Mouse (Mus musculus) heart, postnatal 0 days (tissue): Measurements from ENCODE around the gene Cdkn2d. TPM values are rescaled to one million over a fixed set of nuclear protein-coding genes. Genes with fewer than 3 reads are reported as not detected.
"Not testable (repeated sequence)": the region's sequence is repeated elsewhere in the genome, so short reads cannot be mapped to it uniquely, and the experiment has no call there.

Experiments used
- ATAC-seq: fragments of 200-750 bp; cut with Nextera tagmentation; 2 replicates; pipeline ENCODE4 v1.8.0; 2017; ENCODE audit warnings: low read depth, moderate number of reproducible peaks, moderate library complexity; ENCODE audit not compliant: insufficient read depth
- DNase-seq: peaks from one replicate; pipeline ENCODE4 v3.0.0-alpha.2; 2016; ENCODE audit warnings: low spot score
- H3K27ac ChIP-seq: fragments of 300-500 bp; sonication (generic); 2 replicates; pipeline ENCODE4 v1.5.1; 2014; ENCODE audit warnings: low read depth, mild to moderate bottlenecking
- H3K27me3 ChIP-seq: fragments of 300-500 bp; sonication (generic); 2 replicates; pipeline ENCODE4 v1.6.1; 2014; ENCODE audit warnings: low read length, mixed read lengths; ENCODE audit not compliant: control insufficient read depth, insufficient read depth
- H3K36me3 ChIP-seq: fragments of 300-500 bp; sonication (generic); replicated peaks from 2 replicates; pipeline ENCODE4 v1.6.1; 2014; ENCODE audit warnings: low read length, mixed read lengths; ENCODE audit not compliant: control insufficient read depth, insufficient read depth
- H3K4me1 ChIP-seq: fragments of 300-500 bp; sonication (generic); 2 replicates; pipeline ENCODE4 v1.6.1; 2014; ENCODE audit warnings: antibody characterized with exemption; ENCODE audit not compliant: control insufficient read depth, insufficient read depth
- H3K4me2 ChIP-seq: fragments of 300-500 bp; sonication (generic); 2 replicates; pipeline ENCODE4 v1.6.1; 2014; ENCODE audit warnings: low read depth, mild to moderate bottlenecking, low read length, moderate library complexity
- H3K4me3 ChIP-seq: fragments of 300-500 bp; sonication (generic); 2 replicates; pipeline ENCODE4 v1.5.1; 2014; ENCODE audit warnings: low read depth, low read length
- H3K9ac ChIP-seq: fragments of 300-500 bp; sonication (generic); replicated peaks from 2 replicates; pipeline ENCODE4 v1.6.1; 2014; ENCODE audit warnings: low read depth, low read length, mixed read lengths
- H3K9me3 ChIP-seq: fragments of 300-500 bp; sonication (generic); replicated peaks from 2 replicates; pipeline ENCODE4 v1.6.1; 2016; ENCODE audit warnings: low read length; ENCODE audit not compliant: control insufficient read depth
- CTCF ChIP-seq: IDR thresholded peaks from 2 replicates; pipeline ENCODE4 v1.5.1; 2016; ENCODE audit warnings: antibody characterized with exemption, control low read depth, low read depth
- EP300 ChIP-seq: IDR thresholded peaks from 2 replicates; pipeline ENCODE4 v1.6.1; 2016; ENCODE audit warnings: antibody characterized with exemption, low read depth
- WGBS: fragments of 180-500 bp; shearing (Covaris S2); extraction: QIAGEN DNeasy Blood & Tissue Kit; methylation state at CpG from one replicate; pipeline ENCODE4 v1.1.7; 2014; 5-methylcytosine and 5-hydroxymethylcytosine counted together
- polyA plus RNA-seq: library from polyadenylated mRNA; unstranded; fragments of >200 nt; fragmentation: Nextera tagmentation; extraction: Ambion mirVana; gene quantifications from 2 replicates; pipeline ENCODE4 v1.2.1, GENCODE M21; 2015
- total RNA-seq: library from RNA; depleted of rRNA; stranded (reverse); fragments of >200 nt; gene quantifications from 2 replicates; pipeline ENCODE4 v1.2.3, GENCODE M21; 2014; ENCODE audit warnings: low replicate concordance

Gene Cdkn2d
- total and polyA plus RNA-seq, 2 experiments from 2014 or later: 65.8 to 67.4 TPM

DNA sequence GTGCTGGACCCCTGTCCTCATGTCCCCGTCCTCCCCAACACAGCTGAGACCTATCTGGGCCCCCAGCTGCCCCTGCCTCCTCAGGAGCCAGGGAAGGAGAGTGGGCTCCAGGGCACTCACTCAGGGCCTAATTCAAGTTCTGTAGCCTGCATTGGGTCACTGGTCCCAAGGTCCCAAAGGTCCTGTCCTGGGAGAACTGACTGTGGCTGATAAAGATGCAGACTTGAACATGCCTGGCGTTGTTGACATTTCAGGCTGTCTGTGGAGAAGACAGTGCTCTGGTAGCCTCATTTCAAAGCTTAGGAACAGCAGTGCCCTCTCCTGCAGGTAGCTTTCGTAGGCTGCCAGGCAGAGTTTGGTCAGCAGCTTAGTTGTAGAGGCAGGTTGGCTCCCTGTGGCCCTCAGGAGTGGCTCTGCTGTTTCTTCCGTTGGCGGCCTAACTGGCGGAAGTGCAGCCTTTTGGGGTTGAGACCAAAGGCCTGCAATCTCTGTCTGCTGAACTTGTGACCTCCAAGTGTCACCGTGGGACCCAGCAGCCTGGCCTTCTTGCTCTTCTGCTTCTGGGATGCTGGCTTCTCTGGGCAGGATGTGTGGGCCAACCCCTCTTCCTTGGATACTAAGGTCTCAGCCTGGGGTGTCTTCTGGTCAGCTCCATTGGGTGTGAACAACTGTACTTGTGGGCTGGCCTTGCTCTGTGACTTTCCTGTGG, 17.5 kb downstream of the Cdkn2d start:
- no peak overlapping the region for H3K4me3 ChIP-seq
- no peak for DNase-seq
- 52% methylated on average over 7 of the region's 7 CpGs for WGBS
- TF ChIP-seq CTCF (no peak), EP300 (no peak)
- peaks cover 96% of the 10 kb centered on the region for H3K36me3 ChIP-seq
- no peaks in the 10 kb centered on the region for H3K27me3 ChIP-seq
- no peak overlapping the region for H3K9ac ChIP-seq
- no peaks in the 10 kb centered on the region for H3K9me3 ChIP-seq
- no peak for ATAC-seq
- H3K4me2 ChIP-seq: no peak overlapping the region
- peak overlapping the region; percentile 62 for H3K27ac ChIP-seq
- peaks cover 7% of the 10 kb centered on the region; the same call in 1 of the 2 replicates for H3K4me1 ChIP-seq

GRCm38 (mm10) chr9:21273094-21273493, 18.1 kb downstream of the Cdkn2d start:
- no peak overlapping the region for H3K9ac ChIP-seq
- H3K4me3 ChIP-seq: no peak overlapping the region
- ATAC-seq: no peak
- no peaks in the 10 kb centered on the region for H3K9me3 ChIP-seq
- no peak for TF ChIP-seq CTCF
- TF ChIP-seq EP300: no peak
- H3K36me3 ChIP-seq: peaks cover 97% of the 10 kb centered on the region
- WGBS: 78% methylated on average over 8 of the region's 8 CpGs
- DNase-seq: no peak
- no peak overlapping the region for H3K27ac ChIP-seq
- peaks cover 7% of the 10 kb centered on the region; the same call in 1 of the 2 replicates for H3K4me1 ChIP-seq
- H3K4me2 ChIP-seq: no peak overlapping the region
- H3K27me3 ChIP-seq: no peaks in the 10 kb centered on the region

DNA sequence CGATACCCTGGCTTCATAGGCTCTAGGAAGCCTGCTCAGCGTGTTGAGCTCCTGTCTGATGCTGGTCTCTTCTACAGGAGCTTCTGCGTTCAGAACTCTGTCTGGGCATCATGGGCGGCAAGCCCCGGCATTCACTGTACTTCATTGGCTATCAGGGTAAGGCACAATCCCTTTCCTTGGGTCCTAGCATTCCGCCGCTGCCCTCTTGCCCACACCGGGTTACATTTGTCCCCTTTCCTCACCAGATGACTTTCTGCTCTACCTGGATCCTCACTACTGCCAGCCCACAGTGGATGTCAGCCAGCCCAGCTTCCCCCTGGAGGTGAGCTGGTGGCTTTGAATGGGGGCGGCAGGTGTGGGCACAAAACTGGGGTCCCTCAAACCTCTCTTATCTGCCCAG, 18.8 kb downstream of the Cdkn2d start:
- Histone ChIP-seq H3K4me2 (no peak overlapping the region), H3K4me1 (peaks cover 7% of the 10 kb centered on the region; the same call in 1 of the 2 replicates), H3K4me3 (no peak overlapping the region), H3K36me3 (peaks cover 94% of the 10 kb centered on the region), H3K9ac (no peak overlapping the region), H3K27me3 (no peaks in the 10 kb centered on the region), H3K27ac (no peak overlapping the region), H3K9me3 (no peaks in the 10 kb centered on the region)
- 85% methylated on average over 9 of the region's 9 CpGs for WGBS
- TF ChIP-seq EP300 (no peak), CTCF (no peak)
- no peak for DNase-seq
- no peak for ATAC-seq

- not testable (repeated sequence) for H3K27me3 ChIP-seq, H3K9ac ChIP-seq, ATAC-seq, H3K27ac ChIP-seq, H3K4me2 ChIP-seq, H3K4me3 ChIP-seq, H3K9me3 ChIP-seq, DNase-seq
- peaks cover 23% of the 10 kb centered on the region for H3K4me1 ChIP-seq
- peaks cover 72% of the 10 kb centered on the region for H3K36me3 ChIP-seq
- WGBS: 80% methylated on average over 5 of the region's 5 CpGs
Observed at GRCm38 (mm10) chr9:21269590-21269989, 21.6 kb downstream of the Cdkn2d start.

DNA sequence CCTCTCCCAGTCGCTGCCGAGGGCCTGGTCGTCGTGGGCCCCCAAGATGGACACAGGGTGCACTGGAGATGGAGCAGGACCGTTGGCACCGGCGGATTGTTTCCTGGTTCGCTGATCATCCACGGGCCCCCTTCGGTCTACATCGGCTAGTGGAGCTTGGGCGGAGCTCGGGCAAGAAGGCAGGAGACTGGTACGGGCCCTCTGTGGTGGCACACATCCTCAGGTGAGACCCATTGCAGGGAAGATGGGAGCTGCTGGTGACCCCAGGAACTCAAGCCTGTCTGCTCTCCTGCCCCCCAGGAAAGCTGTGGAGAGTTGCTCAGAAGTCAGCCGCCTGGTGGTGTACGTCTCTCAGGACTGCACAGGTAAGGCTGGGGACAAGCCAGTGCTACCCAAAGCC, 22.9 kb downstream of the Cdkn2d start:
- H3K36me3 ChIP-seq: peaks cover 59% of the 10 kb centered on the region
- H3K4me1 ChIP-seq: peaks cover 20% of the 10 kb centered on the region
- no peak overlapping the region for H3K4me2 ChIP-seq
- no peaks in the 10 kb centered on the region for H3K27me3 ChIP-seq
- no peak overlapping the region for H3K9ac ChIP-seq
- H3K9me3 ChIP-seq: no peaks in the 10 kb centered on the region
- DNase-seq: no peak
- 94% methylated on average over 16 of the region's 16 CpGs for WGBS
- no peak overlapping the region for H3K27ac ChIP-seq
- no peak for ATAC-seq
- TF ChIP-seq CTCF: no peak
- no peak for TF ChIP-seq EP300
- no peak overlapping the region for H3K4me3 ChIP-seq

DNA sequence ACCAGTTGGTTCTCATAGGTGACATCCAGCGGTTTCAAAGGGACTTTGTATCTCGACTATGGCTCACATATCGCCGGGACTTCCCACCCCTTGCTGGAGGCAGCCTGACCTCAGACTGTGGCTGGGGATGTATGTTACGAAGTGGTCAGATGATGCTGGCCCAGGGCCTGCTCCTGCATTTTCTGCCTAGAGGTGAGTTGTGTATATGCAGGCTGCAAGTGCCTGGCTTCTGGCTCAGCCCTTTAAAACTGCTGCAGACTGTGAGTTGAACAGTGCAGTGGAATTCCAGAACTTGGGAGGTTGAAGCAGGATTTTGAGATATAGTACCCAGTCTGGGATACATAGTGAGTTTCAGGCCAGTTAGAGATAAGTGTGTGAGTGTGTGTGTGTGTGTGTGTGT, 24.3 kb downstream of the Cdkn2d start:
- peaks cover 45% of the 10 kb centered on the region for H3K36me3 ChIP-seq
- ATAC-seq: no peak
- no peak overlapping the region for H3K27ac ChIP-seq
- no peak for TF ChIP-seq CTCF
- no peak for TF ChIP-seq EP300
- H3K9me3 ChIP-seq: no peaks in the 10 kb centered on the region
- peak overlapping the region; percentile 93 for H3K4me2 ChIP-seq
- H3K4me3 ChIP-seq: peak overlapping the region; percentile 99; the same call in 1 of the 2 replicates
- WGBS: 69% methylated on average over 5 of the region's 5 CpGs
- no peaks in the 10 kb centered on the region for H3K27me3 ChIP-seq
- no peak overlapping the region for H3K9ac ChIP-seq
- no peak for DNase-seq
- peaks cover 20% of the 10 kb centered on the region for H3K4me1 ChIP-seq
